Mouse (Mus musculus) hindbrain, embryonic 11.5 days (tissue): Measurements from ENCODE around the gene Syvn1. TPM values are rescaled to one million over a fixed set of nuclear protein-coding genes. Genes with fewer than 3 reads are reported as not detected.

ENCODE experiments used
- ATAC-seq: fragments of 200-750 bp; cut with Nextera tagmentation; 2 replicates; pipeline ENCODE4 v1.8.0; 2017; ENCODE audit warnings: mild to moderate bottlenecking, moderate TSS enrichment, moderate library complexity; ENCODE audit not compliant: low FRiP score
- DNase-seq: peaks from one replicate; pipeline ENCODE4 v3.0.0-alpha.2; 2015; ENCODE audit warnings: low spot score
- H3K27ac ChIP-seq: fragments of 300-500 bp; sonication (generic); 2 replicates; pipeline ENCODE4 v1.5.1; 2014; ENCODE audit warnings: mild to moderate bottlenecking, low read depth, low read length
- H3K27me3 ChIP-seq: fragments of 300-500 bp; sonication (generic); 2 replicates; pipeline ENCODE4 v1.6.1; 2014; ENCODE audit warnings: mild to moderate bottlenecking, low read length, moderate library complexity, mixed read lengths; ENCODE audit not compliant: control insufficient read depth, insufficient read depth
- H3K36me3 ChIP-seq: fragments of 300-500 bp; sonication (generic); 2 replicates; pipeline ENCODE4 v1.6.1; 2014; ENCODE audit warnings: mild to moderate bottlenecking, low read length, moderate library complexity, mixed read lengths; ENCODE audit not compliant: control insufficient read depth, insufficient read depth
- H3K4me1 ChIP-seq: fragments of 300-500 bp; sonication (generic); replicated peaks from 2 replicates; pipeline ENCODE4 v1.6.1; 2014; ENCODE audit warnings: low read length, mixed read lengths; ENCODE audit not compliant: control insufficient read depth, insufficient read depth
- H3K4me2 ChIP-seq: fragments of 300-500 bp; sonication (generic); replicated peaks from 2 replicates; pipeline ENCODE4 v1.6.1; 2014; ENCODE audit warnings: mild to moderate bottlenecking, low read depth, low read length
- H3K4me3 ChIP-seq: fragments of 300-500 bp; sonication (generic); 2 replicates; pipeline ENCODE4 v1.5.1; 2014; ENCODE audit warnings: low read depth, low read length
- H3K9ac ChIP-seq: fragments of 300-500 bp; sonication (generic); 2 replicates; pipeline ENCODE4 v1.6.1; 2014; ENCODE audit warnings: low read depth, low read length
- H3K9me3 ChIP-seq: fragments of 300-500 bp; sonication (generic); 2 replicates; pipeline ENCODE4 v1.6.1; 2016; ENCODE audit warnings: low read length; ENCODE audit not compliant: control insufficient read depth
- WGBS: fragments of 180-500 bp; shearing (Covaris S2); extraction: QIAGEN DNeasy Blood & Tissue Kit; methylation state at CpG from one replicate; pipeline ENCODE4 v1.1.7; 2014; 5-methylcytosine and 5-hydroxymethylcytosine counted together
- polyA plus RNA-seq: library from polyadenylated mRNA; unstranded; fragments of >200 nt; fragmentation: Nextera tagmentation; extraction: Ambion mirVana; gene quantifications from 2 replicates; pipeline ENCODE4 v1.2.1, GENCODE M21; 2014

Gene Syvn1
- polyA plus RNA-seq, 1 experiment from 2014 or later = 27.1 TPM

DNA sequence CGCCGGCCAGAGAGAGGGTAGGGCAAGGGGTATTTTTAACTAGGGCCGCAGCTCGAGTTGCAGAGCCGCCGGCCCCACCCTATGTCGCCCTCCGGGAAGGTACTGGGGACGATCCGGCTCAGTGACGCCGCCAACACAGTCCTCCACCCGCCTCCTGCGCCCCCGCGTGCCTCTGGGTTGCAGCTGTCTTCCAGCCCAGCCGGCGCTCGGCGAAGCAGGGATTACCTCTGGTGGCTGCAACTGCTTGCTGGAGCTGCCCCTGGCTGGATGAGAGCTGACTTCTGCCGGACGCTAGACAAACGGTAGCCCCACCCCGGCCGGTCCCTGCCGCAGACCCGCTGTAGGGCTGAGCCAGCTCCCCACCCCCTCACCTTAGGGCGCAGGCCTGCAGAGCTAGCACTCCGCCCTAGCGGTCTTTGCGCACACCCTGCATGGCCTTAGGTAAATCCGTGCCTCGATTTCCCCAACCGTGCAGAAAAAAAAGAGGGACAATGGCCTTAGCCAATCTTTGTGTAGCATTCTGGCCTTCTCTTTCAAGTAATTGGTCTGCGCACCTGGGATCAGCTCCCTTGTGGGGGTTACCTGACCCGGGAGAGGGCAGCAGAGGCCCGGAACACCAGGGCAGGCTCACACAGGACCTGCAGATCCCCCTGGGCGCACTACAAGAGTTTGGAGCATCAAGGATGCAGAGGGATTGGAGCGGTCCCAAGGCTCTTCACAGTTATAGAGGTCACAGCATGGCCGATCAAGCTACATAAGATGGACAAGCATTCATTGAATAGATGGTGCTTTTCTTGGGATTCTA is 30.7 kb upstream of the Syvn1 start, which contains the start of gene Capn1:
Gene Capn1 (minus strand): TSS at position 387 of the 805 bp plus-strand sequence.
- peak; percentile 75 for ATAC-seq
- Histone ChIP-seq H3K9me3 (no peaks in the 10 kb centered on the region), H3K27ac (no peak within 1 kb of the TSS; the same call in 1 of the 2 replicates), H3K4me1 (peaks cover 4% of the 10 kb centered on the region; the same call in 1 of the 2 replicates), H3K9ac (peak within 1 kb of the TSS; percentile 44), H3K4me3 (peak within 1 kb of the TSS; percentile 45), H3K36me3 (no peaks in the 10 kb centered on the region), H3K4me2 (peak within 1 kb of the TSS; percentile 64), H3K27me3 (peaks cover 15% of the 10 kb centered on the region)
- 3% methylated on average over 38 of the region's 40 CpGs for WGBS
- peak; percentile 77 for DNase-seq

DNA sequence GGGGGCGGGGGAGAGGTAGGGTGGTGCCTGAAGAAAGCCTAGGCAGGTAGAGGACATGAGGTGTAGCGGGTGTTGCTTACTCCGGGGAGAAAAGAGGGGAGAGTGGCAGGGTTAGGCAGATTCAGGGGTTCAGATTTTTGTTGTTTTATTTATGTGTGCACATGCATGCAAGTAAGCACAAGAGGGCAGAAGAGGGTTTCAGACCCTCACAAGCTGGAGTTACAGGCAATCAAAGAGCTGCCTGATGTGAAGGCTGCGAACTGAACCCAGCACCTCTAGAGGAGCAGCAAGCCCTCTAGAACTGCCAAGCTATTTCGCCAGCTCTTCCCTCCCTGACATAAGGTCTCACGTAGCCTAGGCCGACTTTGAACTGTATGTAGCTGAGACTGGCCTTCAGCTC is 29.8 kb upstream of the Syvn1 start:
- Histone ChIP-seq H3K4me1 (peaks cover 4% of the 10 kb centered on the region; the same call in 1 of the 2 replicates), H3K9ac (no peak overlapping the region), H3K4me3 (no peak overlapping the region), H3K9me3 (no peaks in the 10 kb centered on the region), H3K27me3 (peaks cover 15% of the 10 kb centered on the region), H3K27ac (no peak overlapping the region), H3K36me3 (no peaks in the 10 kb centered on the region), H3K4me2 (no peak overlapping the region)
- ATAC-seq (no peak), DNase-seq (peak; percentile 21)
- 36% methylated on average over 7 of the region's 7 CpGs for WGBS

DNA sequence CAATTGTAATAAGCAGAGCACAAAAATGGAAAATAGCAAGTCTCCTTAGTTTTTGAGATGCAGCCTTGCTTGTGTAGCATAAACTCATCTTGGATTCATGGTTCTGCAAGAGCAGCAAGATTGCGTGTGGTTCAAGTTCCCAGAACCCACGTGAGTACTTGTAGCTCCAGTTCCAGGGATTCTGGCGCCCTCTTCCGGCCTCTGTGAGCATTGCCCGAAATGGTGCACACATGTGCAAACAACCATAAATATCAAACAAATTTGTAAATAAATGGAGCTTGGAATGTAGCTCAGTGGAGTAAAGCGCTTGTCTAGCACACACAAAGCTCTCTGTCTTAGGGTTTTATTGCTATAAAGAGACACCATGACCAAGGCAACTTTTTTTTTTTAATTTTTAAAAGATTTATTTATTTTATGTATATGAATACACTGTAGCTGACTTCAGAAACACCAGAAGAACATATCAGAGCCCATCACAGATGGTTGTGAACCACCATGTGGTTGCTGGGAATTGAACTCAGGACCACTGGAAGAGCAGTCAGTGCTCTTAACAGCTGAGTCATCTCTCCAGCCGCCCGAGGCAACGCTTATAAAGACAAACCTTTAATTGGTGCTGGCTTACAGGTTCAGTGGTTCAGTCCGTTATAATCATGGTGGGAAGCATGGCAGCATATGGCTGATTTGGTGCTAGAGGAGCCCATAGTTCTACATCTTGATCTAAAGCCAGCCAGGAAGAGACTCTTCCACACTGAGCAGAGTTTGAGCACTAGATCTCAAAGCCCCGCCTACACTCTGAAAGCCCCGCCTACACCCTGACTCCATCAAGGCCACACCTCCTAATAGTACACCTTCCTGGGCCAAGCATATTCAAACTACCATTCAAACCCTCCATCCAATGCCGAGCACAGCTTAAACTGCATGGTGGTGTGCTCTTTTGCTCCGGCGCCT is 28.0 kb upstream of the Syvn1 start:
- H3K4me2 ChIP-seq = no peak overlapping the region
- H3K9ac ChIP-seq = no peak overlapping the region
- WGBS = 33% methylated on average over 15 of the region's 15 CpGs
- H3K36me3 ChIP-seq = no peaks in the 10 kb centered on the region
- H3K27me3 ChIP-seq = peaks cover 15% of the 10 kb centered on the region
- no peaks in the 10 kb centered on the region for H3K9me3 ChIP-seq
- H3K4me1 ChIP-seq = peaks cover 4% of the 10 kb centered on the region; the same call in 1 of the 2 replicates
- DNase-seq (peak; percentile 92), ATAC-seq (no peak)
- no peak overlapping the region for H3K27ac ChIP-seq
- no peak overlapping the region for H3K4me3 ChIP-seq

DNA sequence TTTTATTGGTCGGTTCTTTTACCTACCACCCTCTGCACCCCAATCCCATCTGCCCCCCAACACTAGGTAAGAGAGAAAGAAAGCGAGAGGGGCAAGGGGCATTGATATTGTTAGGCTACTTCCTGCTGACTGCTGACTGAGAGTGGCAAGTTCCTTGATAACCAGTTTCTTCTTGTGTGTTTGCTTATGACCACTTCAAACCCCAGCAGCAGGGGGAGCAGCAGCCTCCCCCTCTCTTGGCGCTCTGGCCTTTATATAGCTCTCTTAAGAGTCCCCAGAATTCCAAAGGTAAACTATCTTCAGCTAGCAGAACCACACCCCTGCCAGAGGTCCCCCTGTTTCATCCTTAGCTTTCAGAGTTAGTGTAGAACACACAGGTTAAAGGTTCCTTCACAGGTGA is 26.1 kb upstream of the Syvn1 start:
- H3K27me3 ChIP-seq = peaks cover 11% of the 10 kb centered on the region
- whole genome bisulfite sequencing = 67% methylated on average over 3 of the region's 3 CpGs
- H3K9me3 ChIP-seq = no peaks in the 10 kb centered on the region

DNA sequence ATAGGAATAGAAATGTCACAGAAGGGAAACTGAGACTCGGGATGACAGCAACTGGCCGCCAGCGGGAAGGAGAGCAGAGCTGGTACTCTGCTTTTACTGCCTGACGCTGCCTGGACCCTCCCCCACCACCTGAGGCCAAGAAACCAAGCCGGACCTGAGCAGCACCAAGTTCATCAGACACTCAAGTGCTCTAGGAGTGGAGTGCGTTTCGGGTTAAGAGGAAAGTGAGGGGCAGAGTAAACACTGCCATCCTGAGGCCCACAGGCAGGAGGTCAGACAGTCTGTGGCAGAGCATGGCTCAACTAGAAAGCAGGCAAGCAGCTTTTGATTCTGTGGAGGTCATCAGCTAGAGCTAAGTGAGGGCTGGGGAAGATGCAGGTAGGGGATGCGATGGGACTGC is 23.3 kb upstream of the Syvn1 start:
- no peaks in the 10 kb centered on the region for H3K9me3 ChIP-seq
- no peak for DNase-seq
- no peak overlapping the region for H3K9ac ChIP-seq
- H3K27ac ChIP-seq = no peak overlapping the region
- ATAC-seq = no peak
- no peaks in the 10 kb centered on the region for H3K36me3 ChIP-seq
- WGBS = 68% methylated on average over 8 of the region's 8 CpGs
- H3K4me3 ChIP-seq = no peak overlapping the region
- no peak overlapping the region for H3K4me2 ChIP-seq
- H3K4me1 ChIP-seq = no peaks in the 10 kb centered on the region
- H3K27me3 ChIP-seq = no peaks in the 10 kb centered on the region

More for the DNA sequence above, 26.1 kb upstream of the Syvn1 start:
- no peak for DNase-seq
- Histone ChIP-seq H3K27ac (no peak overlapping the region), H3K36me3 (no peaks in the 10 kb centered on the region), H3K4me2 (no peak overlapping the region), H3K4me1 (peaks cover 3% of the 10 kb centered on the region; the same call in 1 of the 2 replicates), H3K9ac (no peak overlapping the region), H3K4me3 (no peak overlapping the region)
- no peak for ATAC-seq

DNA sequence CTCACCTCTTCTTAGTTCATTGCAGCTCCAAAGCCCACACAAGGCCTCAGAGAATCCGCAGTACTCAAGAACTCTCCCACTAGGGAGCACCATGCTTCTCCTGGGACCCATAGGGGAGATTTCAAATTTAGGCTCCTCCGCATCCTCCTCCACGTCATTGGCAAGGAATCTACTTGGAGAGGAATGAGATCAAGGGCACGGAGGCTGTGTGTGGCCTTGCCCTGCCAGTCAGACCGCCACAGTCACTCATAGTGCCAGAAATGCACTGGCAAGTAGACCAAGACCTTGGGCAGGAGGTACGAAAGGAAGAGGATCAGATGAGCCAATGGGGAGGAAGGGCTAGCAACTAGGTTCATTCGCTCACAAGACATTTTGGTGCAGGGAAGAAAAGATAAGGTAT is 22.4 kb upstream of the Syvn1 start:
- no peak overlapping the region for H3K4me2 ChIP-seq
- no peaks in the 10 kb centered on the region for H3K9me3 ChIP-seq
- H3K9ac ChIP-seq = no peak overlapping the region
- H3K27me3 ChIP-seq = no peaks in the 10 kb centered on the region
- H3K4me3 ChIP-seq = no peak overlapping the region
- no peaks in the 10 kb centered on the region for H3K4me1 ChIP-seq
- H3K27ac ChIP-seq = no peak overlapping the region
- no peaks in the 10 kb centered on the region for H3K36me3 ChIP-seq
- WGBS = 86% methylated on average over 7 of the region's 7 CpGs
- no peak for DNase-seq
- no peak for ATAC-seq

DNA sequence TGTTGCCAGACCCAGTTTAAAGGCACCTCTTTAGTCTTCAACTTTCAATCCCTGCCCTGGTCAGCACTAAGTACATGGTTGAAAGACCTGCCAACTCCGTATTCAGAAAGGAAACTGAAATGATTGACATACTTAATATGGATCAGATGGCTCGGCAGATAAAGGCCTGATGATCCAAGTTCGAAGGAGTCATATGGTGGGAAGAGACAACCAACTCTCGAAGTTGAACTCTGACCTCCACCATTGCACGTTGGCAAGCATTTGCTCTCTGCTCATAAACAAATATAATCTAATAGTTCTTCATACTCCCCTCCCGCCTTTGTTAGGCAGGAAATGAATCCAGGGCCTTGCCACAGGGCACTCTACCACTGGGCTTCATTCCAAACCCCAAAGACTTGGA is 17.4 kb upstream of the Syvn1 start:
- Histone ChIP-seq H3K4me2 (no peak overlapping the region), H3K9ac (no peak overlapping the region), H3K36me3 (no peaks in the 10 kb centered on the region), H3K4me1 (no peaks in the 10 kb centered on the region), H3K27me3 (no peaks in the 10 kb centered on the region), H3K4me3 (no peak overlapping the region), H3K27ac (no peak overlapping the region), H3K9me3 (no peaks in the 10 kb centered on the region)
- no peak for DNase-seq
- WGBS = 91% methylated on average over 6 of the region's 6 CpGs
- ATAC-seq = no peak

DNA sequence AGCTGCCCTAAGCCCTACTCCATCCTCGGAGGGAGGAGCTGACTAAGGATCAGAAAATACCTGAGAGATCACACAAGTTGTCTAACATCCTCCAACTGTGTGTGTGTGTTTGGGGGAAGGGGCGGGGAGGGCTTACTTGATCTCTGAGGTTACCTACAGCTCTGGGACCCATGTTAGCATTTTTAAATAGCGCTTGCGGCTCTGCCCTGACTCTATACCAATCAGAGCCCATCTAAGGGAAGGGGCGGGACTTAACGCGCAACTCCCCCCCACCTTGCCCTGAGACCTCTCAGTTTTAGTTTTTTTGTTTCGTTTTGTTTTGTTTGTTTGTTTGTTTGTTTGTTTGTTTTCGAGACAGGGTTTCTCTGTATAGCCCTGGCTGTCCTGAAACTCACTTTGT is 16.9 kb upstream of the Syvn1 start:
- Histone ChIP-seq H3K36me3 (no peaks in the 10 kb centered on the region), H3K9me3 (no peaks in the 10 kb centered on the region), H3K4me1 (no peaks in the 10 kb centered on the region), H3K4me2 (no peak overlapping the region), H3K9ac (no peak overlapping the region), H3K4me3 (no peak overlapping the region), H3K27me3 (no peaks in the 10 kb centered on the region), H3K27ac (no peak overlapping the region)
- ATAC-seq (no peak), DNase-seq (no peak)
- WGBS = 76% methylated on average over 9 of the region's 9 CpGs
